Mouse (Mus musculus) thymus, adult 2 months (tissue): ENCODE data around the gene Kcnq1. TPM values are rescaled to one million over a fixed set of nuclear protein-coding genes. Genes with fewer than 3 reads are reported as not detected.

Experiments
- DNase-seq: peaks from one replicate; pipeline ENCODE4 v3.0.0; 2021
- H3K27ac ChIP-seq: fragments of 200-500 bp; 2 replicates; pipeline ENCODE4 v1.5.1; 2012; ENCODE audit warnings: low read length, control low read depth; ENCODE audit not compliant: control insufficient read depth, insufficient read depth
- H3K27me3 ChIP-seq: fragments of 200-500 bp; 2 replicates; pipeline ENCODE4 v1.6.1; 2012; ENCODE audit warnings: mild to moderate bottlenecking, low read length, moderate library complexity, mixed read lengths; ENCODE audit not compliant: control insufficient read depth, insufficient read depth
- H3K36me3 ChIP-seq: fragments of 200-500 bp; 2 replicates; pipeline ENCODE4 v1.6.1; 2012; ENCODE audit warnings: mild to moderate bottlenecking, low read length, moderate library complexity; ENCODE audit not compliant: control insufficient read depth, insufficient read depth
- H3K4me1 ChIP-seq: fragments of 200-500 bp; replicated peaks from 2 replicates; pipeline ENCODE4 v1.6.1; 2012; ENCODE audit warnings: low read length; ENCODE audit not compliant: control insufficient read depth, insufficient read depth
- H3K4me3 ChIP-seq: fragments of 200-500 bp; 2 replicates; pipeline ENCODE4 v1.5.1; 2012; ENCODE audit warnings: mild to moderate bottlenecking, low read length, control low read depth, moderate library complexity; ENCODE audit not compliant: control insufficient read depth, insufficient read depth
- CTCF ChIP-seq: fragments of 200-500 bp; IDR thresholded peaks from 2 replicates; pipeline ENCODE4 v1.5.1; 2012; ENCODE audit warnings: mild to moderate bottlenecking, control low read depth, low read length, moderate library complexity, borderline replicate concordance; ENCODE audit not compliant: control insufficient read depth, poor library complexity, insufficient read depth; ENCODE audit errors: extremely low read depth
- POLR2A ChIP-seq: fragments of 200-500 bp; IDR thresholded peaks from 2 replicates; pipeline ENCODE4 v1.6.1; 2012; ENCODE audit warnings: mild to moderate bottlenecking, low read length, control low read depth, moderate library complexity; ENCODE audit not compliant: control insufficient read depth, poor library complexity, insufficient read depth; ENCODE audit errors: extremely low read depth
- WGBS: fragments of 180-500 bp; shearing (Covaris S2); methylation state at CpG from one replicate; pipeline ENCODE4 v1.1.7; 2018; 5-methylcytosine and 5-hydroxymethylcytosine counted together
- polyA plus RNA-seq: library from polyadenylated mRNA; depleted of rRNA; stranded (reverse); fragments of >200 nt; gene quantifications from 2 replicates; pipeline ENCODE4 v1.2.3, GENCODE M21; 2012

The Kcnq1 gene
- polyA plus RNA-seq, 1 experiment: 4.6 TPM

DNA sequence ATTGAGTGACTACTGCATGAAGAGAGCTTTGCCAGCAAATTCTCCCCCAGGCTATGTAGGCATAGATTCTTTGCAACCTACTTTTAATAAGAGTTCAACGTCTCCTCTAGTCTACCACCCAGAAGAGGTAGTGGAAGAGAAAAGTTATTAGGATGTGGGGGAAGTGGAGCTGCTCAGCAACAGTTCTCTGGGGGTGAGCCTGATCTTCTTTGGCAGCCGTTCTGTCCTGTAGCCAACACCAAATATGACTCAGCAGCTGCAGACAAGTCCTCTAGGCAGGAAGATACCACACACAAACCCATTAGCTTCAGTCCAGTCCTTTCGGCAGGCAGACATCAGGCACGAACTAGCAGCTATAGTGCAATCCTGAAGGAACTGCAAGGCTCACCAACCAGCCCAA lies 5.4 kb upstream of the Kcnq1 start:
- no peak for DNase-seq
- Histone ChIP-seq H3K36me3 (no peaks in the 10 kb centered on the region), H3K27me3 (no peaks in the 10 kb centered on the region), H3K4me3 (no peak overlapping the region), H3K4me1 (no peaks in the 10 kb centered on the region), H3K27ac (no peak overlapping the region)
- TF ChIP-seq CTCF (no peak), POLR2A (no peak)
- 12% methylated on average over 4 of the region's 4 CpGs for WGBS

DNA sequence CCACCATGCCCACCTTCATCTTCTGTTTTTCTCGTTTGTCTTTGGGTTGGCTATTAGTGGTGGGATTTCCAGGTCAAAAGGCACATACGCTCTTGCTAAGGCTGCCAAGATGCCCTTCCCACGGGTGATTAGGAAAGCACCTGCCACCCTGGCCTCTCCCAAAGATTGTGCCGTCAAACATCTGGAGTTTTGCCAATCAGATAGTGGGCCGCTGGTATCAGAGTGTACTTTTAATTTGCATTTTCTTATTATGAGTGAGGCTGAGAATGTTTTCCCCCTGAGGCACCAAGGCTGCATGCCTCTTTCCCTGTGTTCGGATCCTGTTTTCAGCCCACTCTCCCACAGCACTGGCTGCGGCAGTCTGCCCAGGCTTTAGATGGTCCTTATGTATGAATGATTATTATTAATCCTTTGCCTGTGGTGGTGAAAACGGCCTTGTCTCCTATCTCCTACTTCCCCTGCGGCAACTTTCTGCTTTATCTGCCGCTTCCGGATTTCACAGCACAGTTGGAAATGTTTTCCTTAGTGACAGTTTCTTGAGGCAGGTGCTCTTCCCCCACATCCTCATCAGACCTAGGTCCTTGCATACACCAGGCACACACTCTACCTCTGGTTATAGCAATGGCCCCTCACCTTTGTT lies 784 bp upstream of the Kcnq1 start:
- Histone ChIP-seq H3K36me3 (no peaks in the 10 kb centered on the region), H3K27ac (no peak overlapping the region), H3K4me3 (no peak overlapping the region), H3K27me3 (no peaks in the 10 kb centered on the region; the same call in 1 of the 2 replicates), H3K4me1 (no peaks in the 10 kb centered on the region)
- WGBS: 78% methylated on average over 11 of the region's 11 CpGs
- DNase-seq: no peak
- TF ChIP-seq CTCF (no peak), POLR2A (no peak)

DNA sequence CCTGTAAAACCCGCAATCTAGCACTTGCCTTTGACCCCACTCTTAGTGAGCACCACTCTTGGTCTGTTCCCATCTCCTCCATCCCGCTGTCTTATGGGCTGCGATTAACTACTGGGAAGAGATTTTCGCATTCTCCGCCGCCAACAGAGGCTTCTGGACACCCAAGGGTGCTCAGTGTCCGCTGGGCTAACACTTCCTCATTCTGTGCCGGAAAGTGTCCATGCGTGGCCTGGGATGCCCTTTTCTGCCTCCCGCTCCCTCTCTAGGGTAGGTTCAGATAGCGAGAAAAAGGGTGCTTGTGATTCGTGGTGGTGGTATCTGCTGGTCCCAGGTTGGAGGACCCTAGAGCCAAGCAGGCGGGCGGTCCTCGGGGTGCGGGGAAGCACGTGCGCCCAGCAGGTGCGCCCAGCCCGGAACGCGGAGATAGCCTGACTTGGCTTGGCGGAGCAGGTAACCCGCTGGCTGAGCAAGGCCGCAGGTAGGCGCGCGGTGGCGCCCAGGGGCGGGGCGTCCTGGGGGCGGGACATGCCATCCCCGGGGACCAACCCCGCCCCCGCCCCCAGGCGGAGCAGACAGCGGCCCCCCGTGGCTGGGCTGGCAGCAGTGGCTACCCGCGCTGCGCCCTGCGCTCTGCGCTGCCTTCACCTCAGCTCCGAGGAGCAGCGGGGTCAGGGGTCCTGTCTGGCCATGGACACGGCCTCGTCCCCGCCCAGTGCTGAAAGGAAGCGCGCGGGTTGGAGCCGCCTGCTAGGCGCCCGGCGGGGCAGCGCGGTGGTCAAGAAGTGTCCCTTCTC lies 707 bp downstream of the Kcnq1 start:
- Histone ChIP-seq H3K27ac (no peak overlapping the region), H3K4me1 (no peaks in the 10 kb centered on the region), H3K36me3 (no peaks in the 10 kb centered on the region), H3K27me3 (no peaks in the 10 kb centered on the region; the same call in 1 of the 2 replicates), H3K4me3 (no peak overlapping the region)
- no peak for TF ChIP-seq CTCF
- TF ChIP-seq POLR2A: no peak
- DNase-seq: peak; percentile 58
- WGBS: 8% methylated on average over 54 of the region's 57 CpGs

DNA sequence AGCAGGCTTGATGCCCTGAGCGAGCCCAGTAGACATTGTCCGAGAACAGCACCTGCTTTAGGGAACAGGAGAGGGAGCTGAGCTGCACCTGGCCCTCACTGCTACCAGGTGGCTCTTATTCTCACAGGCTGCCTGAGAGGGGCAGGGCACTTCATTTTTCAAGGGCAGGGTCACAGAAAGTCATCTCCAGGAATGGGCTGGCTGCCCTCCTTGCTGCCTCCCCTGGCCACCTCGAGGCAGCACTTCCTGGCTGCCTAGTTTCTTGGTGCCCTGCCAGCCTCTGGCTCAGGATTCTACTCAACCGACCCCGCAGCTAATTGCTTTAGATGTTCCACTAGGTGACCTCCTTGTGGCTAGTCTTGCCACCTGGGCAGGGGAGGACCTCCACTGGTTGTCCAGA lies 2.0 kb downstream of the Kcnq1 start:
- Histone ChIP-seq H3K4me3 (no peak overlapping the region), H3K27ac (no peak overlapping the region), H3K4me1 (no peaks in the 10 kb centered on the region), H3K36me3 (no peaks in the 10 kb centered on the region), H3K27me3 (no peaks in the 10 kb centered on the region; the same call in 1 of the 2 replicates)
- TF ChIP-seq POLR2A (no peak), CTCF (no peak)
- DNase-seq: no peak
- WGBS: 35% methylated on average over 5 of the region's 5 CpGs

DNA sequence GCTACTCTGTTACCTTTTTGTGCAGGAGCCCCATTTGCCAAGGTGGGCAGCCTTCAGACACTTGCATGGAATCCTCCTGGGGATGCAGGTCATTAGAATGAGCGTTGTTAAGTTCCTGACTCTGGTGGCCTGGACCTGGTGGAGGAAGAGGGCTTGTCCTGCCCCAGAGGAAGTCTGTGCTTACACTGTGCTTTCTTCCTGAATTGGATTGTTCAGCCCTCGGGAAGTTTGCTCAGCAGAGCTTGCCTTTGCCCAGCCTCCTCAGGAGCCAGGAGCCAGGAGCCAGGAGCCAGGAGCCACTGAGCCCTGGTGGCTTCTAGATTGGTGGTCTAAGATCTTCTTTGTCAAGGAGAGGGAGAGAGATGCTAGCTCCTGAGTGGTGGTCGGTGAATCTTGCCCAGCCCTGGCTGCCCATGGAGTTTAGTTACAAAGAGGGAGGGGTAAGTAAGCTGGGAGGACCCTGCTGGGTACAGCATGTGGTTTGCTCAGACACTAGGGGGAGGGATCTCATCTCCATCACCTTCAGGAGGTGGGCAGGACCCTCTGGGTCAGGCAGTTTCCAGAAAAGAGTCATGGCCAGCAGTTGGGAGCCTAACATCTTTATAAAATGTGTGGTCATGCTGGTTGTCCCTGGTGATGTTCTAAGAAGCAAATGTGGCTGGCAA lies 3.0 kb downstream of the Kcnq1 start:
- DNase-seq: no peak
- Histone ChIP-seq H3K4me3 (no peak overlapping the region), H3K4me1 (no peaks in the 10 kb centered on the region), H3K36me3 (no peaks in the 10 kb centered on the region), H3K27me3 (no peaks in the 10 kb centered on the region; the same call in 1 of the 2 replicates), H3K27ac (no peak overlapping the region)
- 17% methylated on average over 3 of the region's 3 CpGs for WGBS
- TF ChIP-seq CTCF (no peak), POLR2A (no peak)

DNA sequence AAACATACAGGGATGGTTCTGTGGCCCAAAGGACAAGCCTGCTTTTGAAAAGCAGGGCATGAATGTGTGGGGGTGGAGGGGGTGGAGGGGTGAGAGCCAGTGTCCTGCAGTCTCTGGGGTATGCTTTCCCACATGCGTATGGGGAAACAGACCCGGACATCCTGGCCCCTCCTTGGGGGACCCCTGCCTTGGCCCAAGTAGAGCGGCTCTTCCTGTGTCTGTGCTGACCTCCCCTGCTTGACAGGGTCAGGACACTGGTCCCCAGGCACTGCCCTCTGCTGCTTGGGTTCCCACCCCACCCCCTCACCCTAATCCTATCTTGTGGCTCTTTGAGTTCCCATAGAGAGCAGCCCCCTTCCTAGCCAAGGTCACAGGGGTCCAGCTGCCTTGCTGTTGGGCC lies 3.5 kb downstream of the Kcnq1 start:
- no peaks in the 10 kb centered on the region; the same call in 1 of the 2 replicates for H3K27me3 ChIP-seq
- H3K36me3 ChIP-seq: no peaks in the 10 kb centered on the region
- WGBS: 69% methylated on average over 3 of the region's 3 CpGs
- no peak for DNase-seq
- no peaks in the 10 kb centered on the region for H3K4me1 ChIP-seq
- no peak overlapping the region for H3K4me3 ChIP-seq
- no peak for TF ChIP-seq POLR2A
- TF ChIP-seq CTCF: no peak
- no peak overlapping the region for H3K27ac ChIP-seq
